Mouse (Mus musculus) G1E (cell line): ENCODE measurements around the gene Bod1l.

Experiments used
- CTCF ChIP-seq: IDR thresholded peaks from 2 replicates; pipeline ENCODE4 v1.5.1; 2012; ENCODE audit warnings: low read depth, low read length, inconsistent platforms, mixed read lengths
- GATA1 ChIP-seq: IDR thresholded peaks from 2 replicates; pipeline ENCODE4 v1.6.1; 2012; ENCODE audit warnings: borderline replicate concordance, low read length, inconsistent platforms, mixed read lengths
- TAL1 ChIP-seq: conservative IDR thresholded peaks from 2 replicates; pipeline ENCODE4 v1.6.1; 2012; ENCODE audit warnings: low read depth, low read length, inconsistent platforms, mixed read lengths

- TF ChIP-seq CTCF = no peak
- no peak for TF ChIP-seq TAL1
- TF ChIP-seq GATA1 = no peak
These were observed 49.7 kb downstream of the Bod1l start for GRCm38 (mm10) chr5:41794434-41794833.
